Mouse (Mus musculus): ENCODE results near the gene Zfp423.

The Zfp423 gene

DNA sequence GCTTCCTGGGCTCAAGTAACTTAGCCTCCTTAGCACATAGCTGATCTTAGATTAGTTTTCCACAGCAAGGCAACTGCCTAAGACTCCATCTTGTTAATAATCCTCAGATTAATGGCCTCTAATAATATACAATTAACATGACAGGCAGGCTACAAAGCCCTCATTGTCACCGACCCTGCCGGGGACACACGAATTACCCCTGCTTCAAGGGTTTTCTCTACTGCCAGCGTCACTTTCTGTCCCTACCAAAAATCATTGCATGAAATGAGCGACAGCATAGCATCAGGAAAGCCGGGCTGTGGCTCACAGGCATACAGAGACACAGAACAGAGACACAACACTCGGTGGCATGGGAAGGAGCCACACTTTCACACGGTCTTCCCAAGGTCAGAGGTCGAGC, 262.3 kb downstream of the Zfp423 start:
- DNase-seq (ENCODE audit: low spot score in 2 of 2), result no peak

DNA sequence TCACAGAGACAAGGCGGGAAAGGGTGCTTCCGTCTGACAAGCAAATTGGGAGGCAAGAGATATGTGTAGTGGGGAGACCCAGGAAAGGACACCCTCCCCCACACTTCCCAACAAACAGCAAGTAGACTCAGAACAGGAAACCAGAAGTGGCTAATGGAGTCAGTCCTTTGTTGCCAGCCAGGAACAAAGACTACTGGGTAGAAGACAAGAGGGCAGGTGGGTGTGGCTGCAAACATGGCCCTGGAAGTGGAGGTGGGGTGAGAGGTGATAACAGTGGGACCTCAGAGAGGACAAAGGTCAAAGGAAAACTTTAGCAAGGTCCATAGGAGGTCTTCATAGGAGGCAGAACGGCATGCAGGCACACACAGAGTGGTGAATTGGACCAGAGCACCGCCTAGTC, 265.7 kb downstream of the Zfp423 start:
- no peak for DNase-seq (ENCODE audit: low spot score in 2 of 2)

DNA sequence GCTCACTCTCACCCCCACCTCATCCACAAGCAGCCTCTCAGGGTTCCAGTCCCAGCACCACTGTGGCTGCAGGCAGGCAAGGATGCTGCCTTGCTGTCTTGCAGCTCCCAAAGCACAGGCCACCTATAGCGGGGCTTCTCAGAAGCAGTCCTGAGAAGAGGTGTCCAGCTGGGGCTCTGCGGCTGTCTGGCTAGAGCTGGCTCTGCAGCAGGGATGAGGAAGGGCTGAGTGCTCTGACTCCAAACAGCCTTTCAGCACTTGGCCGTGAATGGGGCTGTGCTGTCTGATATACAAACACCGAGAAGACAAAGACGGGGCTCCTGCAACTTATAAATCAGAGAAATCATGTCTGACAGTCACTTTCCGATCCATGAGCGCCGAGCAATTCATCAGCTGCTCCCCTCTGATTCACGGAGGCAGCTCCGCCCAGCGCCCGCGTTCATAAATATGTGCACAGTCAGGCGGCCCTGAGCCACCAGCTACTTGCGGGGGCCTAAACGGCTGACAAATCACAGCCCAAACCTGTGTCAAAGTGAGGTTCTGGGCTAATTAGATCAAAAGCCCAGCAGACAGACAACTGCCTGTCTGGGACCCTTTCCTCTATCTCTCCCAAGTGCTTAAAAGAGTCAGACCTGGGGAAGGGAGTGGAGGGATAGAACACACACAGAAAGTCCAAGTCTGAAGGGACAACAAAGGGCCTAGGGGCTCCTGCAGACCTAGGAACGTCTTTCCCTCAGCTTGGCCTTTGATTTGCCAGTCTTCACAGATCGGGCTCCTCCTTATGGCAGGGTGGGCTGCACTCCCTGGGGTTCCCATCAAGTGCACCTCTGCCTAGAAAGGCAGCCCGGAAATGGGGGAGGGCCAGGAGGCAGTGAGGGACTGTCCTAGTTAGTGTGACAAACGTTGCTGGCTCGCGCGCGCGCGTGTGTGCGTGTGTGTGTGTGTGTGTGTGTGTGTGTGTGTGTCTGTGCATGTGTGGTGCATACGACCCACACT, 269.0 kb downstream of the Zfp423 start:
- no peak for DNase-seq (ENCODE audit: low spot score in 2 of 2)

DNA sequence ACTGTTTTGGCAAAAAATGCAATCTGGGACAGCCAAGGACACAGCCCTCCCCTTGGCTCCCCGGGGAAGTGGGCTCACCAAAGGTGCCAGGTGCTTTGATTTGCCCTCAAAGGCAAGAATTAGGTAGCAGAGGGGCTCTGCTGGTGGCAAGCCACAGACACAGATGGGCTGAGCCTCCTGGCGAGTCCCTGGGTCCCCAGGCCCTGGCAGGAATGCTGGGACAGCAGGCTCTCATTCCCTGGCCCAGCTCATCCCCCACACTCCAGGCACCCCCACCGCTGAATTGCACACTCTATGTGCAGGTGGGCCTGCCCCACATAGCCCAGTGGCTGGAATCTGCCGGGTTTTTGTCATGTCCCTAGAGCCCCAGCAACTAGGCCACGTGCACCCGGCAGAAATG, 270.2 kb downstream of the Zfp423 start:
- no peak for DNase-seq (ENCODE audit: low spot score in 2 of 2)

DNA sequence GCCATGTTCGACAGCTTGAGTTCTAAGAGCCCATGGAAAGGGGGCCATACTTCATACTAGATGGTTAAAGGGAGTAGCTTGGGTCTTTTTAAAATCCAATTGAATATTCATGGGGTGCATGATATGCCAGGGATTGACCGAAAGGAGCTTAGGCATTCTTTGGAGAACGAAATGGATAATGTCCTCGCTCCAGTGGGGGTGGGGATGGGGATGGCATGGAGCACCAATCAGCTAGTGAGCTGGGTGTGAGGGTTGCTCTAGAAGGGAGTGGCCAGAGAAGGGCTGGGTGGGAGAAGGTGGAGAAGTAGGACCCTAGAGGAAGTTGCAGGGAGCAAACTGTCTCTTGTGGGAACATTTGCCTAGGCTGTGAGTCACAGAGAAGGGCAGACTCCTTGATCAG, 271.0 kb downstream of the Zfp423 start:
- no peak for DNase-seq (ENCODE audit: low spot score in 2 of 2)

DNA sequence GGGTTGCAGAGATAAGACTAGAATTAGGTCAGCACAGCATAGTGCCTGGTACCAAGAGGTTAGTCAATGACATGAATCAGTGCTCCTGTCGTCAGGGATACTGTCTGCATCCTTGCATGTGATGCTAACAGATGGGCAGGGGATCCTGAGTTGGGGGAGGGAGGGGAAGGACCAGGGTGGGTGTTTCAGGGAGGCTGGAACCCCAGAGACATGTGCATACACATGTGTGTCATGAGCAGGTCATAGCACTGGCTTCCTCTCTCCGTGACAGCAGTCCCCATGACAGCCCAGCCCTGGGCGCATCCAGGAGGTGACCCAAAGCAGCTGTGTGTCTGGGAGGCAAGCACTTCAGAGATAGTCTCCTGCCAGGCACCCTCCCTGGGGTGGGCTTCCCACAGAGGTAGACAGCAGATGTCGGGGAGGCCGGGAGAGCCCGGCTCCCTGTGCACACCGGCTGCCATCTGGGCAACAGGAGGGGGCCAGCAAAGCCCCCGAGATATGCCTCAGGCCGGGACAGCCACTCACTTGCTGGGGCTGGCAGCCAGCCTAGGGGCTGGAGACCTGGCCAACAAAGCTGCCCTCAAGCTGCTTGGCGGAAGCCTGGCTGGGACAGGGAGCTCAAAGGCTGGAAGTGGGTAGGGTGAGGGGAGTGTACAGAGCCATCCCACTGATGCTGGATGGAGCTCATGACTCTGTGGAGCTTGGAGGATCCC, 272.3 kb downstream of the Zfp423 start:
- DNase-seq (ENCODE audit: low spot score in 2 of 2), result no peak

DNA sequence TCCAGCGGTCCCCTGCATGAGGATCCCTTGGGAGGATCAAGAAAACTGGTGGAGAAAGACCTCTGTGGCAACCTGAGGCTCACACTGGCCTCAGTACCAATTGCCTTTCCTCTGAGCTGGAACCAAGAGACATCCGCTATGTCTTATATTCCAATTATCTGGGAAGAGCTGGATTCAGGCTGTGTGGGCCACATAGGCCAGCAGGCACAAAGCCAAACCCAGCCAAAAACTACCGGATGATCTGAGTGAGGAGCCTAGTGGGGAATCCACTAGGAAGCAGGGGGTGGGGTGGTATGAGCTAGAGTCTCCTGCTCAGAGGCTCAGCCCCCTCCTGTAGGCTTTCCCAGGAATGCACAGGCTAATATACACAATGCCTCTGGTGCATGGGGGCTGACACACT, 273.4 kb downstream of the Zfp423 start:
- DNase-seq (ENCODE audit: low spot score in 2 of 2), result no peak

DNA sequence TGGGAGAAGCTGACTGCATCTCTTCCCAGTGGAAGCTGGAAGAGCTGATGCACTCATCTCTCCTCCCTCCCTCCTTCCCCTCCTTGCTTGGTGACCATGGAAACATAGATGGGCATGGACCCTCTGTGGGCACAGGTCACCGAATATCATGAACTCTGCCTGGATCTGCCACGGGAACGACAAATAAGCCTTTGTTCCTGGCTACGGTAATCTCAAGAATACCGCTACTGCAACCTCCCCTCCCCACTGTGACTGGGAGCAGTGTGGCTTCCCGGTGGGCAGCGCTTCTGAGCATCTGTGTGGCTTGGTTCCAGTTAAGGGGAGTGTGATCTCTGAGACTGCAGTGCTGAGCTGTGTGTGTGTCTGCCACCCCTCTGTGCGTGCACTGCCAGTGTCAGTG, 274.0 kb downstream of the Zfp423 start:
- DNase-seq (ENCODE audit: low spot score in 2 of 2), result no peak

DNA sequence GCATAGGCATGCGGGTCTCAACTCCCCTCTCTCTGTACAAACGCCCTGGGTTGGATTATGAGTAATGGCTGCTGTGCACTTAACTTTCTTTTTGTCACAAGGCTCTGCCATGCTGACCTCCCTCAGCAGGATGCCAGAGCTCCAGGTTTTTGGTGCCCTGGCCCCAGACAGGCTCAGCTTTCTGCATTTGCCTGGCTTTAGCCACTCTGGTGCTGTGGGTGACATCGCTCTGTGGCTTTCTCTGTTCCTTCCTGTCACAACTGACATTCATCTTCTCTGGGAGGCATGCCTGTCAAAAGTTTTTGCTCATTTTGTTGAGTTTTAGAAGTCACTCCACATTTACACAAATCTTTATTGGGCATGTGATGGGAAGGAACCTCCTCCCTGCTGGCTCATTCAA, 277.3 kb downstream of the Zfp423 start:
- DNase-seq (ENCODE audit: low spot score in 2 of 2), result no peak

DNA sequence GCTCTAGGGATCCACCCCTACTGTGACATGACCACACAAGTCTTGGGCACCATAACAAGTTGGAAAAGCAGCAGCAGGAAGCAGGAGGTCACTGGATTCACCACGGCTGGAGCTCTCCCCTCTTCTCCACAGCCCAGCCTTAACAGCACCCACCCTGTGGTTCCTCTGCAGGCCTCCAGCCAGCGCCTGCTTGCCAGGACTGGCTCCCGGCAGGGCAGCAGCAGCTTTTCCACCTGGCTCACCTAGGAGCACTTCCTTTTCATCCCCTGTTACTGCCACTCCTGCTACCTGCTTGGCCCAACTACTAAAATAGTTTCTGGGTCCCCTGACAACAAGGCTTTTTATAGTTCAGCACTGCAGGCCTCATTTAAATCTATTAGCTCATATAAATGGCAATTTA, 279.4 kb downstream of the Zfp423 start:
- DNase-seq (ENCODE audit: low spot score in 2 of 2), result no peak

DNA sequence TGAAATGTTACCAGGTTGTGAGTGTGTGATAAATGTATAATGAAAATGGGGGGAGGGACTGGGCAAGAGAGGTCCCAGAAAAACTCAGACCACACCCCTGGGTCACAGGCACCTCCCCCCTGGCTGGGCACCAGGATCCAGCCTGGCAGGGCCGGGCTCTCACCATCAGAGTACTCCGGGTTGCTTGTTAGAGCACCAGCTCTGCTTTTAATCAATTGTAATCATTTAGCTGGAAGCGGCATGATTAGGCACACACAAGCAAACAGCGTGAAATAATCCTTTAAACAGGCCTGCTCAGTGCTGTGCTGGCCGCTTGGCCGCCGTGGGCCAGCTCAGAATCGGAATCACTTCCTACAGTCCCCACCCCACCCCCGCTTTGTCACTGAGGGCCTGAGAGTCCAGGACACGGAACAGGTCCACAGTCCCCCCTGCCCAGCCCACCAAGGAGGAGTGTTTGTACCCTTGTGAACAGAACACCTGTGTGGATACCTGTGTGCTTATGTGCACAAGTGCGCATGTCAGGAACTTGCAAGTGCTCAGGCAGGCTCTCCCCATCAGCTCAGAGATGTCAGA, 279.9 kb downstream of the Zfp423 start:
- no peak for DNase-seq (ENCODE audit: low spot score in 2 of 2)

DNA sequence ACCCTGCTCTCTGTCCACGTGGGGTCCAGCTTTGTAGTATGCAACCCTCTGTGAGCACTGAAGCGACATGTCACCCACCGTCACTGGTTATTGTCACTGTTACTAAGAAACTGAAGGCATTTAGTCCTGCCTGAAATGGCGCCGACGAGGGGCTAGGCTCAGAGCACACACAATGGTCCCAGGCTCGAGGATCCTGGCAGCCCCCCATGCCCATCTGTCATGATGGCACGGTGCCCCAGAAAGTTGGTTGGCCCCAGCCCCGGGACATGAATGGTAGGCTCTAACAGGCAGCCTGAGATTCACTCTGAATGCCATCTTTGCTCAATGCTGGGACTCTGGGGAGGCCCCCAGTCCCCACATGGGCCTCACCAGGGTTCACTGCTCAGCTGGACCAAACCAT, 284.0 kb downstream of the Zfp423 start:
- no peak for DNase-seq (ENCODE audit: low spot score in 2 of 2)

DNA sequence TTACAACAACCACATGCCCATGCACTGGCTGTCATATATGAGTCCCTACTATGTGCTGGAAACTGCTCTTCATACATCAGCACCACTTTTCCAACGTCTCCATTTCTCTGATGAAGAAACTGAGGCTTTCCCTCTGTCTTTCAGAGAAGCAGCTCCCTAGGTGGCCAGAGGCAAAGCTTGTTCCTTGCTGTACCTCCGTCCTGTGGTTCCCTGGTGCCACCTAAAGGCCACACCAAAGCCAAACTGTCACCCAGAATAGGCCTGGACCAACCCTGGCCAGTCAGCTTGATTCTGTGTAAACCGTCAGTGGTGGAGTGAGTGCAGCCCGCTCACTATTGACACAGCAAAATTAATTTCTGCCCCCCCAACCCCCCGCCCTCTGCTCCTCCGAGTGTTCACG, 285.2 kb downstream of the Zfp423 start:
- no peak for DNase-seq (ENCODE audit: low spot score in 2 of 2)

DNA sequence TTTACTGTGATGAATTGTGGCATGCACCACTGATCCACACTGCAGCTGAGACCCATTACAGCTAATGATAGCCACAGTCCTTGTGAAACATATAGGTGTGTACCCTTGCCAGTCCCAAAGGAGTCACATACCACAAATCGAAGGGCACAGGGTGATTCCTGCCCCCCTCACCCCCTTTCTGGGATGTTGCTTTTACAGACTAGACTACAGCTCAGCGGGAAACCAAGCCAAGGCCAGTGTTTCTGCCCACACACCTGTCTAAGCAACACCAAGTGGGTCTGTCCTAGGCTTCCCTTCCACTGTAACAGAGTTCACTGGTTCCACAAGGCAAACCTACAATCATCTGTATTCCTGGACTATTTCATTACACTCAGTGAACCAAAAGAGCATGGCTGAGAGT, 287.2 kb downstream of the Zfp423 start:
- no peak for DNase-seq (ENCODE audit: low spot score in 2 of 2)

DNA sequence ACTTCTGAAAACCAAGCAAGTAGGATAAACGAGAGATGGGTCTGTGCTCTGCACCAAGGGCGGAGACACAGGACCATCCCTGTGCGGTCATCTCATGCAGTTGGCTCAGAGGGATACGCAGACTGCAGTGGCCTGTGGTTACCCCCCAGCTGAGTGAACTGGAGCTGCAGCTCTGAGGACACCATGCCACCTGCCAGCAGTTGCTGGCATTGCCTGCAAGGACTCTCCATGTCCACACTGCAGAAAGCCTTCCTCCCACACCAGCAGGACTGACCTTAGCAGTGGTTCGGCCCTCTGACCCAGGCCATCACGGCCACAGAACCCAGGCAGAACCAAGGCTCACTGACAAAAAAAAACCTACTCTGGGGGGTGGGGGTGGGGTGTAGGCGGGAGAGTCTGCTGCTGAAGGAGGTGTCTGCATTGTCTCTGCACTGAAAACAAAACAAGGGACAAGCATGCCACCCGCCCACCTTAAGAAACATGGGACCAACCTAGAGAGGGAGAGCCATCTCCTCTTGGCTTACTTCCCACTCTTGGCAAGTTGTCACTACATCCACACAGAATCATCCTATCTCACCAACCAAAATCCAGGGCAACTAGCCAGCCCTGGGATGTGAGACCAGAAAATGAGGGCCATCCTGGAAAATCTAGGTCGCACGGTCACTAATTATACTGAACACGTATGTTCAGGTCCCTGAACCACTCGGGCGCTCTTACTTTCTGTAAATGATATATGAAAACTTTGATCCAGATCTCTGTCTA, 288.0 kb downstream of the Zfp423 start:
- no peak for DNase-seq (ENCODE audit: low spot score in 2 of 2)

DNA sequence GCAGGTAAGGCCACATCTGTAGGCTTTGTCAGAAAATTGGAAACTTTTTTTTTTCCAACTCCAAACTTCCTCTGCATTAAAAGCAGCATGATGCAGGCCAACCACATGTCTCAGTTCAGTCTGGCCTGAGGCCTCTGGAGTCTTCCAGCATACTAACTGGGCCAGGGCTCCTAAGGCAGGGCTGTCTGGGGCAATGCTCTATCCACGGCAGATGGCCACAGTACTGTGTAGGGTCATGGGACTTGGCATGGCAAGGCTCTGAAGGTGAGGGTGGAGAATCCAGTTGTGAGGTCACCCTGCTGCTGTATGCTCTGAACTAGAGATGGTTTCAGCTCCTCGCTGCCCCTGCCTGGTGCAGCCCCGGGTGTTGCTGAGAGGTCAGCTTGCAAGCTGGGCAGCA, 289.2 kb downstream of the Zfp423 start:
- no peak for DNase-seq (ENCODE audit: low spot score in 2 of 2)

DNA sequence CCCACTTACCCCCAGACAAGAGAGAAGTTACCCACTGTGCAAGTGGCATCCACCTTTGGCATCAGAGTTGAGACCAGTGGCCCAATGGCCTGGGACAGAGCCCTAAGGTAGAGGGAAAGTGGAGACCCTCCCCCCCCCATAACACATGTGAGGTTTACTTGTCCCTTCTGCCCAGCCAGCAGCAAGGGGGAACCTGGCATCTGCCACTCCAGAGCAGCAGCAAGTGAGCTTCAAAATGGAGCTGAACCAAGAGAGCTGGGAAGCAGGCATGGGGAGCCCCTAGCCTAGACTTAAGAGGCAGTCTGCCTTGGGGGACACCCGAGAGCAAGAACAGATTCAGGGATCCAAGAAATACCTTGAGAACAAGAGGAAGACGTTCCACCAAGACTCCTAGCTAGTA, 290.7 kb downstream of the Zfp423 start:
- no peak for DNase-seq (ENCODE audit: low spot score in 2 of 2)

DNA sequence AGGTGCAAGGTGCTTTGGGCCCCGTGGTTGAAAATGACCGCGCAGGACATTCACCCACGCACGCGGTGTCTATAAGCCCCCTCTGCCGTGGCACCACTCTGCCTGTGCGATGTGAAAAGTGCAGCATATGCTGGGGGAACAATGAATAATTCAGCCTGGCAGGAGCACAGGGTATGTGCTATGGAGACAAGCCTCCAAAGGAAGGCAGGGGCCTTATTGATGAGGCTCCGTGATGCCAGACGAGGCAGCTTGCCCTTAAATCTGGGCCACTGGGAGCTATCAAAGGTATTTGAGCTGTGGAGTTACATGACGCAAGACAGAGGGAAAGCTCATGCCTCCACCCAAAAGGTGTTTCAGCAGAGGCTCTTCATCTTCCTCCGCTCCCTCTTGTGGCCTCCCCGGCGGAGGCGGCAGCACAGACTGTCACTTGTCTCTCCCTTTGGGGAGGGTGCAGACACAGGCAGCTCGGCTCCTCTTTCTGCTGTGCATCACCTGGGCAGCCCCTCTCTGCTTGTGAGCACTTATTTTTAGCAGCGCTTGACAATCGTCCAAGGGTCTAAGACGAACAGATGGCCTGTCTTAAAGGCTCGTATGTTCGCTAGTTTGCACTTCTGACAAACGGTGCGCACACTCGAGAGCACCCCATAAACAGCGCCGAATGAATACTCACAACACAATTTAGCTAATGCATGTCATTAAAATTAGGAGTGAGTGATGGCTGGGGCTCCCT, 291.3 kb downstream of the Zfp423 start:
- no peak for DNase-seq (ENCODE audit: low spot score in 2 of 2)

DNA sequence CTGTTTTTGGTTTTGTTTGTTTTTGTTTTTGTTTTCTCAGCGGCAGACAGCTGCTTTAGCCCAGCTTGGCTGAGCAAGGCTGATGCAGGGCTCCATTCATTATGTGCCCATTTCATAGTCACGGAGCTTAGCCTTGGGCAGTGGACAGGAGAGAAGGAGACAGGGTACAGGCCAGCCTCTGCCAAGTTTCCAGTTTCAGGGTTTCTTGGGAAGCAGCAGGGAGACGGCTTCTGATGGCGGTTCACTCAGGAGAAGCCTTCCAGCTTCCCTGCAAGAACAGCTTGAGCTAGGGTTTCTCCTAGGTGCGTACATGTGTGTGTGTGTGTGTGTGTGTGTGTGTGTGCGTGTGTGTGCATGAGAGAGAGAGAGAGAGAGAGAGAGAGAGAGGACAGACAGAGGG, 292.1 kb downstream of the Zfp423 start:
- no peak for DNase-seq (ENCODE audit: low spot score in 2 of 2)

DNA sequence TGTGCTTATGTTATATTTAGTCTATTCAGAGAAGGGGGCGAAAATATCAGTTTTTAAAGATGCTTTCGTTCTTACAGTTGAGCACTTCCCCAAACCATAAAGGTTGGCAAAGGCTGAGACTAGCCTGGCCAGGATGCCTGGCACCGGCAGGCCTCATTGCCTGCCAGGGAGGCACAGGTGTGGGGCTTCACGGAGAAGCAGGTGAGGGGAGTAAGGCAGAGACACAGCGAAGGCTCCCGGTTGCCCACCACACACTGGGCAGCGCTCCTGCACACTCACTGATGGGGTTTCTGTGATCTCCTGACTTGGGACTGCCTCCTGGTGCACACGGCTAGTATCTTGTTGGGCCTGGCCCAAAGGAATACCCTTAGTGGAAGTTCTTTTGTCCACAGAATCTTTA, 294.1 kb downstream of the Zfp423 start:
- DNase-seq (ENCODE audit: low spot score in 2 of 2), result no peak

DNA sequence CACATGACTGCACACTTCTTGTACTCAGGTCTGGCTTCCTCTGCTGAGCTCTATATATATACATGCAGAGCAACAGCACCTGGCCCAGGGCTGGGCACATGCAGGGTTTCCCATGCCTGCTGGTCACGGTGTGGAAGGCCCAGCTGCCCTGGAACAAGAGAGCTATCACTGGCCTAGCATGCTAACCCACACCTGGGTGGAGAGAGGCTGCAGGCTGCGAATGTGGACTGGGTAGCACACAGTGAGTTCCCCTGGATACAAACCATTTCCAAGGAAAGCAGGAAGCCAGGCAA, 295.2 kb downstream of the Zfp423 start:
- no peak for DNase-seq (ENCODE audit: low spot score in 2 of 2)

All from frontal cortex, postnatal 14 days (tissue).